Mouse (Mus musculus): ENCODE data around the gene Tepsin.

DNA sequence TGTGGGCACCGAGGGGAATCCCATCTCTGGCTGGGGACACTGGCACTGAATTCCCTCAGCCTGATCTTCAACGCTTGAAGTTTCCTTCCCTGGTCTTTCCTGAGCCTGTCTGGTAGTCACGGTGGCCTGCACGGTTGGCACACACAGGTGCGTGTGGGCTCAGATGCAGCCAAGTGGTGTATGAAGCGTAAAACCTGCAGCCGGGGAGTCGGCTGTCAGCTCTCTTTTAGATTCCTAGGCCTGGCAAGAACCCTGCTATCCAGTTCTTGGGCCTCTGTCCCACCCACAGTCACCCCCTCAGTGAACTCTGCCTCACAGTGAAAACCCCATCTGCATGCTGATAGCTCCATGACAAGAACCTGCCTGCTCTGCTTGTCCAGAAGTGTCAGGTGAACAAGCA lies 37.9 kb downstream of the Tepsin start:
- TF ChIP-seq GATA1 (IDR thresholded peaks at IDR 0.05; ENCODE audit: borderline replicate concordance, low read length) (no peak), FLI1 (IDR thresholded peaks at IDR 0.05; ENCODE audit: low read length) (no peak)
